Mouse (Mus musculus) fibroblast of lung, adult 2 months (primary cell): Measurements from ENCODE around the gene Sufu.
A peak's percentile ranks its signal among the peaks of the same experiment; 100 is the strongest.

ENCODE experiments used
- DNase-seq: peaks from one replicate; pipeline ENCODE4 v3.0.0-alpha.2; 2011; ENCODE audit warnings: low read depth

Sufu gene

GRCm38 (mm10) chr19:46433712-46434111 is 37.0 kb downstream of the Sufu start:
- DNase-seq: no peak

DNA sequence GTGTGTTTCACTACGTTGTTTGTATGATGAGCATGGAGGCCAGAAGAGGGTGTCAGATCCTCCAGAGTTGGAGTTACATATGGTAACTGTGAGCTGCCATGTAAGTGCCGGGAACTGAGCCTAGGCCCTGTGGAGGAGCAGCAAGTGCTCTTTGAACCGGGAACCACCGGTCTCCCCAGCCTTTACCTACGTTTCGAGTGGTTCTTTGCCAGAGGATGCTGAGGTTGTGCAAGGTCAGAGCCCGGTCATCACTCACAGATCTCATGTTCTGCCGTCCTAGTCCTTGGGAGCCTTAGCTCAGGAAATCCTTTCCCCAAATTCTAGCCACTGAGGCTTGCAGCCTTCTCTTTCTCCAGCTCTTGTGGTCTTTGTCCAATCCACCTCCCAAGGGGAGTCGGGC is 37.5 kb downstream of the Sufu start:
- no peak for DNase-seq

GRCm38 (mm10) chr19:46434591-46434990 is 37.9 kb downstream of the Sufu start:
- no peak for DNase-seq

- DNase-seq: no peak
Measured at GRCm38 (mm10) chr19:46435492-46435891, 38.8 kb downstream of the Sufu start.

DNA sequence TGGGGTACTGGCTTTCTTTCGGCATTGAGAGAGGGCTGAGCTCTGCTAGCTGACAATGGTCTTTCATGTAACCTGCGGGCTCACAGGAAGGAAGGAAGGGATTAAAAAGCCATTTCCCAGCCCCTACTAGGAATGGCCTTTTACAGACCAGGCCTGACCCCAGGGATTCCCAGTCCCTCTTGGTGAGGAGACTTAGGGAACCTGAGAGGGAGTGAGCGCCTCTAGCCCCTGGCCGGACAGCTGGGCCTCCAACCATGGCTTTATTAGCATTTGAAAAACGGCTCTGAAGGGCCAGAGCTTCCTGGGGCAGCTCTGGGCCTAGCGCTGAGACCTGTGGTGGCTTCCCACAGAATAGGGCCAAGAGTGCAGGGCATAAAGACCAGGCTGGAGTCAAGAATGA is 46.8 kb downstream of the Sufu start:
- no peak for DNase-seq

- DNase-seq: peak; percentile 77
Measured at GRCm38 (mm10) chr19:46444209-46444608, 47.5 kb downstream of the Sufu start.

DNA sequence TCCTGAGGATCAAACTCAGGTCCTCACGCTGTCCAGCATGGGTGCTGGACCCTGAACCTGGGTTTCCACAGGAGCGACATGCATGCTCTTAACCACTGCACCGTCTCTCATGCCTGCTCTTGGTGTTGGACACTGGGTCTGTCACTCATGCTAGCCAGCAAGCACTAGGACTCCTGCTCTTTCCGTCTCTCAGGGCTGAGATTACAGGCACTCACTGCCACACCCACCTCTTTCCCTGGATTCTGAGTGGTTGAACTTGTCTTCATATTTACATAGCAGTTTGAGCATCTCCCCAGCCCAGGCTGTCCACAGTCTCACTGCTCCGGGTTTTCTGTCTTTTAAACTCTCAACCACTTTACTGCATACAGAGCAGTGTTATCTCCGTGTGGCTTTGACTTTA is 48.9 kb downstream of the Sufu start:
- no peak for DNase-seq

GRCm38 (mm10) chr19:46446436-46447020 is 49.8 kb downstream of the Sufu start:
- no peak for DNase-seq

DNA sequence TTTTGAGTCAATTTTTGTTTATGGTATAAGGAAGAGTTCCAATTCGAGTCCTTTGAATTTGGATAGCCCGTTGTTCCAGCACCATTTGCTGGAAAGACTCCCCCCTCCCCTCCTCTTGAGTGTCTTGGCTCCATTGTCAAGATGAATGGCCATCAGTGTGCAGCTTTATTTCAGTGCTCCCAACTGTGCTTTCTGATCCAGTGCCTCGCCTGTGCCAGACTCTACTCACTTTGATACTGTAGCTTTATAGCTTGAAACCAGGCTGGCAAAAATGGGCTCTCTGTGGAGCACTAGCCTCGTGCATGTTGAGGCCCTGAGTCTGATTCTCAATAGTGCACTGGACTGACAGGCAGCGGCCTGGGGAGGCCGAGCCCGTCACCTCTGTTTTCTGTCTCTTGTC is 50.4 kb downstream of the Sufu start:
- no peak for DNase-seq

GRCm38 (mm10) chr19:46447911-46448310 is 51.2 kb downstream of the Sufu start:
- DNase-seq: no peak

- DNase-seq: no peak
Measured at GRCm38 (mm10) chr19:46449261-46450005, 52.7 kb downstream of the Sufu start.

- no peak for DNase-seq
Measured at GRCm38 (mm10) chr19:46452052-46452827, 55.5 kb downstream of the Sufu start.

DNA sequence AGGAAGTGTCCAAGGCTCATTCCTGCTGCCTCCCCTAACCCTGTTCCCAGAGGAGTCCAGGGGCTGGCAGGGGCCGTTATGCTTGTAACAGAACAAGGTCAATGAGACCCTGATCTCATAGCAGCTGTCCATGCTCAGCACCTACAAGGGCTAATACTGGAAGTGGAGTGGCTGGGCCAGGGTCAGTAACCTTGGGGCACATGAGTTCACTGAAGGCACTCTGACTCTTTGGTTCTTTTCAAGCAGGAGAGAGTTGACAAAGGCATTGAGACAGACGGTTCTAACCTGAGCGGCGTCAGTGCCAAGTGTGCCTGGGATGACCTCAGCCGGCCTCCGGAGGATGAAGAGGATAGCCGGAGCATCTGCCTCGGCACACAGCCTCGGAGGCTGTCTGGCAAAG is 56.2 kb downstream of the Sufu start:
- no peak for DNase-seq

DNA sequence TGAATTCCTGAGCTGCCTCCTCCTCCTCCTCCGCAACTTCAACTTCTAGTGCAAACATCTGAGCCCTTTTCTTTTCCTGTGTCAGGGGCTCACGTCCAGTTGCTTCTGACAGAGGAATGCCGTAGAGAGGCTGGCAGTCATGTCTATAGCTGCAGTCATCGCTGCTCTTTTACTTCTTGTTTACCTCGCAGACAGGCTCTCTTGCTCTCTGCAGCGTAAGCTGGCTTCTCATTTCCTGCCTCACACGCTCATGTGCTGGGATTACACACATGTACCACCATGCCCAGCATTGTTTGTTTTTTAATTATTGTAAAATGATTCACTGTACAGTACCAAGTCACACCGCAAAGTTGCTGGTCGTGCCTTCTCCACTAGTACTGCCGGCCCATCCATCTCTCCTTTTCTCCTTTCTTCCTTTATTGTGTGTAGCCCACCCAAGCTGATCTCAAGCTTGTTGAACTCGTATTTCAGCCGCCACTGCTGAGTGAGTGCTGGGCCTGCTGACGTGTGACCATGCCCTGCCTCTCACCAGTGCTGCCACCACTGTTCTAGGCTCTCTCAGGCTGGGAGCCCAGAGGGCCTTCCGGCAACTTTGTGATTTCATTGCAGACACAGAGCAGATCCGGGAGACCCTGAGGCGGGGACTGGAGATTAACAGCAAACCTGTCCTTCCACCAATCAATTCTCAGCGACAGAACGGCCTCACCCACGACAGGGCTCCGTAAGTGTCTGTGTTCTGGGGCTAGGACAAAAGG is 57.6 kb downstream of the Sufu start:
- no peak for DNase-seq

DNA sequence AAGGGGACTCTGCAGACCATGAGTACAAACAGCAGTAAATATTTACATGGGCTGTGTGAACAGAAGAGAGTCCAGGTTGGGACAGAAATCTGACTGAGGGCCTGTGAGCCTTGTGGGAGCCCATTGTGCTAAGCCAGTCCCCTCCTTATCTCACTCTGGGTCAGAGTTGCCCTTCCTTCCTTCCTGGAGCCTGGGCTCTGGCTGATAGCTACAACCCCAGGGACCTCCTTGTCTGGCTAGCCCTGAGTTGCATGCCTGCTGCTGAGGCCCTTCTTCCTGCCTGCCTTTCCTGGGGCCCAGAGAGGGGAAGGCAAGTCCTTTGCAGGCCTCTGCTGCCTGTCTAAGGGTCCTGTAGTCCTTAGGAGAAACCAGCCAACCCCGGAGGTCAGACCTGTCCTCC is 58.3 kb downstream of the Sufu start:
- no peak for DNase-seq

GRCm38 (mm10) chr19:46455556-46455955 is 58.9 kb downstream of the Sufu start:
- DNase-seq: no peak

GRCm38 (mm10) chr19:46456018-46456735 is 59.5 kb downstream of the Sufu start:
- no peak for DNase-seq

- DNase-seq: no peak
Measured at GRCm38 (mm10) chr19:46457798-46458197, 61.1 kb downstream of the Sufu start.

- DNase-seq: no peak
Measured at GRCm38 (mm10) chr19:46459256-46459655, 62.6 kb downstream of the Sufu start.

DNA sequence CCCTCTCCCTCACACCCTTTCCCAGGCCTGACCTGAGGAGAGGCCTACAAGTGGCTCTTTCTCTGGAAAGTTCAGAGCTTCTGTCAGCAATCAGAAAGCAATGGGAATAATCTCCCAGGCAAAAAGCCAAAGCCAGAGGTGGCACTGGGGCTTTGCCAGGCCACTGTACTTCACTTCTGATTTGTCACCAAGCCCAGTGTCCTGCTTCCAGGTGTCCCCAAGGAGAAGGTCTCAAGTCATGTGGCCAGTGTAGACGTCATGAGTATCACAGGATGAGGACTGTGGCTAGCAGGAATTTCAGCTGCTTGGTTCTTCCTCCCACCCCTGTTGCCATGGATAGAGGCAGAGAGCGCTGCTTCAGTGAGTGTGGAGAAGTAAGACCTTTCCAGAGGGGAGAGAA is 63.2 kb downstream of the Sufu start:
- no peak for DNase-seq

- no peak for DNase-seq
Measured at GRCm38 (mm10) chr19:46462574-46462973, 65.9 kb downstream of the Sufu start.

- no peak for DNase-seq
Measured at GRCm38 (mm10) chr19:46463446-46463845, 66.8 kb downstream of the Sufu start.
